Mouse (Mus musculus): ENCODE results near the gene Gjd3.

The Gjd3 gene

DNA sequence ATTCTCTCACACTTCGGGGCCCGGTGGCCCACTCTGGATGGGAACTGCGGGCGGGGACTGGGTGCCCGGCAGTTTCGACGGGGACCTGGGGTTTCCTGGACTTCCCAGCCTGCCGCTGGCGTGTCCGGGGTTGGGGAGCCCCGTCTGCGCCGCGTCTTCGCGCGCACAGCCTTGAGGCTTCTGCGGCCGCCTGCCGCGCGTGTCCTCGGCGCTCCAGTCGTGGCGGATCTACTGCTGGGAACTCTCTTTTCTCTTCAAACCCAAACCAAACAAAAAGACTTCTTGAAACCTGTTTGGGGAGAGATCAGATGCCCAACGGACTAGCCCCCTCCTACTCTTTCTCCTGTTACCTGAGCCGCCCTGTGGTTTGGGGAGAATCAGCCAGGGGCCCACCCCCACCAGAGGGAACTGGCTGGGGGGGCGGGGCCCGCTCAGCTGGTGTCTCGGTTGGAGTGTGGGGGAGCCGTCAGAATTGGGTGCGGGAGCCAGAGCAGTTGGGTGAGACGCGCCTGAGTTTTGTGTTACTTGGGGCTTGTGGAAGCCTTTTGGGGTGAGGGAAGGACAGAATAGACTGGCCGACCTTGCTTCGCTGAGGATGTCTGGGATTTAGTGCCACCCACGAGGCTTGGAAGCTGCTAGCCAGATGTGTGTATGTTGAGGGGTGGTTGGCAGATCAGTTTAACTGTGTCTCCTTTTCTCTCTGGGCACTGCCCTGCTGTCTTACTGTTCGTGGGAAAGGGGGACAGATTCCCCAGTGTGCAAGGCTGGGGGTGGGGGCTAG, 44.7 kb downstream of the Gjd3 start:
- no peak for TF ChIP-seq GATA4 (IDR thresholded peaks at IDR 0.05; ENCODE audit: insufficient replicate concordance, low read length)

DNA sequence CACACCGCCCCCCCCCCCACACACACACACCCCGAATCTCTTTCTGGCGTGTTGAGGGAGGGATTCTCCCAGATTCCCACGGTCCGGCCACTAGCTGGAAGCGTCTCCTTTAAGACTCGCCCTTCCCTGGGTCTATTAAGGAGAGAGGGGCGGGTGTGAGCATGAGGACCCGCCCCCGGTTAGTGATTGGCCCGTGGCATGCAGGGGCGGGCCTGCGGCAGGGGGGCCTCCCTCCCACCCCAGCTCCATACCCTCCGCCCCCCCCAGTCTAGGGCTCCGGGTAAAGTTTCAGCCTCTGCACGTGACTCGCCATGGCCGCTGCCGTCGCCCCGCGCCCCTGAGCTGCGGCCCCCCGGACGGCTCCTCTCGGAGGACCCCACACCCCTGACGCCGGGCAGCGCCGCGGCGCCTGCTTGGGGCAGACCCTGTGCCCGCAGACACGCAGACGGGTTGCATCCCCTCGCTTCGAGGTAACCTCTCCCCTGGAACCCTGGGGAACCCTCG, 45.4 kb downstream of the Gjd3 start:
- TF ChIP-seq GATA4 (IDR thresholded peaks at IDR 0.05; ENCODE audit: insufficient replicate concordance, low read length): no peak

DNA sequence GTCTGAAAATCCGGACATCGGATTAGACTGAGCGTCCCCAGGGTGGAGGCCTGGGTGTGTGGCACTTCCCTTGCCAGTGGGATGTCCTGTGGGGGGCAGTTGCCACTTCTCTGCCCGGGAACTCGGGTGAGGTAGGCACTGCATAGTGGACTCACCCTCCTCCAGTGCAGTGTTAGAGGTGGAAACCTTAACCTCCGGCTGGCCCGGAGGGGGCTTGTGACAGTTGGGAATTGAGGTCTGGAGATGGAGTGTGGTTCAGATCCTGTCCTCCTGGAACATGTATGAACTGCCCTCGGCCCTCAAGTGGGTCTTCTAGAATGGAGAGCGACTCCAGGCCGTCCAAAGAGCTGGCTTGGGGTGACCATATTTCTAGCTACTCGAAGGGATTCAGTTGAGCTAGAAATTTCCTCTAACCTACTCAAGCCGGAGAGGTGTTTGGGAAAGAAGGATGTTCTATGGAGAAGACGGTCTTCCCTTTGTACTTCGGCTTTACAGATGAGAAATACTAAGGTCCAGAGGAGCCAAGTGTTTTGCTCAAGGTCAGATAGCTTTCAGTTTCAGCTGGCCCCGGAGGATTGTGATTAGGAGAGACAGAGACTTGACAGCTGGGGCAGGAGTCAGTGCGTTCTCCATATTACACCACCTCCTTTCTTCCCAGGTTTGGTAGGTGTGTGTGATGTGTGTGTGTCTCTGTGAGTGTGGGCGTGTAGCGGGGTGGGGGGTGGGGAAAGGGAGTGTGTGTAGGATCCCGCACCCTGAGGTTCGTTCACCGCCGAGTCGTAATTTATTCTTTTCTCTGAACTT, 46.0 kb downstream of the Gjd3 start:
- TF ChIP-seq GATA4 (IDR thresholded peaks at IDR 0.05; ENCODE audit: insufficient replicate concordance, low read length): no peak

DNA sequence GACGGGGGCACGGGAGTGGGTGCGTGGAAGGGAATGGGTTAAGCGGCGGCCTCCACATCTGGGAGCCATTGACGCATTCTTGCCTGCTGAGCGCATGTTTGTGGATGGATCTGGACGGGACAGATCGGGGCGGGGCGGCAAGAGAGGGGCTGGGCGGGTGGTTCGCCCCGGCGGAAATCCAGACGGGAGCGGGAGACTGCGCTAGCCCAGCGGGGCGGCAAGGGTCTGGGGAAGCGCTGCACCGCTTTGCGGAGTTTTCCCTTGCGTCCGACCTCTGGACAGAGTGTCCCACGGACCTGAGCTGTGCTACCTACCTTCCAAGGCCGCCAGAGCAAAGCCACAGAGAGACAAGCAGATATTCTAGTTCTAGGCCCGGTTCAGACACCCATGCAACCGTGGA, 46.6 kb downstream of the Gjd3 start:
- TF ChIP-seq GATA4 (IDR thresholded peaks at IDR 0.05; ENCODE audit: insufficient replicate concordance, low read length): no peak; the same call in 1 of the 2 replicates

DNA sequence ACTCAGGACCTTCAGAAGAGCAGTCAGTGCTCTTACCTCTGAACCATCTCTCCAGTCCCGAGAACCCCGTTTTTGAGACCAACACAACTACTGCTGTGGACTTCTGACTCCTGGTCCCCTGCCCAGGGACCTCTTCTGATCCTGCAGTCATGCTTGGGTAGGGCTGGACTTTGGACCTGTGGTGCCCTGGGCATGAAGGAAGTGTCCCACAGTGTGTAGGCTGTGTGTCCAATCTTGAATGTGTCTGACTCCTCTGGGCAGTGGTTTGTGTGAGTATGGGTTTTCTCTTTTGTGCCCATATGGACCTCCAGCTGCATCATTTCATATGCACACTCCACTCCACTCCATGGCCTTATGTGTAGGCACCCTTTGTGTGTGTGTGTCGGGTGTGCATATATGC, 47.7 kb downstream of the Gjd3 start:
- TF ChIP-seq GATA4 (IDR thresholded peaks at IDR 0.05; ENCODE audit: insufficient replicate concordance, low read length): no peak

DNA sequence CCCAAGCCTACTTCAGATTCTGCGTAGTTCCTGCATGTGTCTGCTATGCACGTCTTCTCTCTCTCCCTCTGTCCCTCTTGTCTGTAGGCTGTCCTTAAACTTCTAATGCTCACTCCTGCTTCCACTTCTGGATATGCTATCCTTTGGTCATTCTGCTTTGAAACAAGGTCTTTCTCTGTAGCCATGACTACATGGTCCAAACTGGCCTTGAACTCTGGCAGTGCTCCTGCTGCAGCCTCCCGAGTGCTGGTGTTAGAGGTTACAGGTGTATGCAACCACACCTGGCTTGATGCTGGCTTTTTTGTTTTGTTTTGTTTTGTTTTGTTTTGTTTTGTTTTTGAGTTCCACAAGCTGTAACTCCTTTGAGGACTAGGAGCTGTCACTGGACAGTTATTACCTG, 48.4 kb downstream of the Gjd3 start:
- TF ChIP-seq GATA4 (IDR thresholded peaks at IDR 0.05; ENCODE audit: insufficient replicate concordance, low read length): no peak

DNA sequence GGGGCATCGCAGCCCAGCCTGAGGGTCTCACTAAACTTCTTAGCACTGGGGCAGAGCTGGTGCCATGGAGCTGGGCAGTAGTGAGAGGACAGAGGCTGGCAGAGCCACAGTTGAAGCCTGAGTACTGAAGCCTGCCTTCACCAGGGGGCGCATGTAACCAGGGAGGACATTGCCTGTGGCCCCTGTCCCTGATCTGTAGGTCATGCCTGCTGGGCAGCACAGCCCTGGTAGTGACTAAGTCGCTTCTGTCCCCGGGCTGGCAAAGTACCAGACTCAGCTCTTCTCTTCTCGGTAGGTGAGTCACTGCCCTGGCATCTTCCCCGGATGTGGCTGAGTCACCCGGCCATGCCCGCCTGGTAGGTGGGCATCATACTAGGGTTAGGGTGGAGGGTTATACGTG, 49.7 kb downstream of the Gjd3 start:
- no peak for TF ChIP-seq GATA4 (IDR thresholded peaks at IDR 0.05; ENCODE audit: insufficient replicate concordance, low read length)

DNA sequence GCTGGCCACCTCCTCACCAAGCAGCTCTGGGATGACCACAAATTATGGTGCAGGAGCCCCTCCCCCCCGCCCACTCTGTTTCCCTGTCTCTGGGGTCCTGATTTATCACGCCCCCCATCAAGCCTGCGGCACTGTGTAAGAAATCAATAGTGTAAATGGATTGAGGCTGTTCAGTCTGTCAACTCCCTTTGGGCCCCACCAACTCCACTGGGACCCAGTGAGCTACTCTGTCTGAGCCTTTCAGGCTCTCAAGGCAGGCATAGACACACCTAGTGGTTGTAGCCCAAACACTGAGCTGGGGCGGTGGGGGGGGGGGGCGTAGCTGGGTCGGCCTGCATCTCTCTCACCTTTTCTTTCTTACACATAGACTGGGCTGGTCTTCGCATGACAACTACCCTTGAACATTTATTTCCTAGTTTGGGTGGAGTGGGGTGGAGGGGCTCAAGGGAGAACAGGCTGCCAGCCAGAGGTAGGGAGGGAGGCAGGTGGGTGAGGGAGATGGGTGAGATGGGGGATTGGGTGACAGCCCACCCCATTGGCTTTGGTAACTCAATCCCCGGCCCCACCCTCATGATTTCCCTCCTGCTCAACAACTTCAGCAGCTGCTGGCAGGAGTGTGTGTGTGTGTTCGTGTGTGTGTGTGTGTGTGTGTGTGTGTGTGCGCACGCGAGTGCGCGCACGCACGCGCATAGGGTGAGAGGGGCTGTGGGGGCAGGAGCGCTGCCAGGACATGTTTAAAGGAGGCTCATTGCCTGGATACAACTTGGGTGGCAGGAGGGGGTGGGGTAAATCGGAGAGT, 50.3 kb downstream of the Gjd3 start:
- TF ChIP-seq GATA4 (IDR thresholded peaks at IDR 0.05; ENCODE audit: insufficient replicate concordance, low read length): no peak
